Mouse (Mus musculus) neural tube, embryonic 10.5 days (tissue): ENCODE results near the gene Git1.
A peak's percentile ranks its signal among the peaks of the same experiment; 100 is the strongest.

Experiments
- DNase-seq: peaks from one replicate; pipeline ENCODE4 v3.0.0-alpha.2; 2017; ENCODE audit warnings: low spot score; ENCODE audit errors: extremely low spot score

Gene Git1

GRCm38 (mm10) chr11:77501392-77501791 is 8.0 kb downstream of the Git1 start:
- DNase-seq = peak; percentile 71

- DNase-seq = no peak
Measured at GRCm38 (mm10) chr11:77501971-77502370, 8.6 kb downstream of the Git1 start.

DNA sequence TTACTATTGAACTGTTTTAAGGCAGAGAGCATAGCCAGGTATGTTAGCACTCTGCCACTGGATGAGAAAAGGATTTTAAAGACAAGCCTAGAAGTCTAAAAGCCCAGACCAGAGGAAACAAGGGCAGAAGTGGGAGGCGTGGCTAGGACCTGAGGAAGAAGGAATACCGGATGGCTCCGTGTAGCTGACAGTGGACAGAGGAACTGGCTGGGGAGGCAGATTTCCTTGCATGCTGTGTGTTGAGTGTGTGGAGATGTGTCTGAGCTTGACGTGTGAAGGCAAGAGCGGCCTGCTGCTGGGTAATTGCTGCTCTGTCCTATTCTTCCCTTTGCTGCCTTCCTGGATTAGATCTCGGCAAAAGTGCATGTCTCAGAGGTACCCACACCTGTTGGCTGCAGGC is 9.1 kb downstream of the Git1 start:
- no peak for DNase-seq

- DNase-seq = no peak
Measured at GRCm38 (mm10) chr11:77503511-77503910, 10.1 kb downstream of the Git1 start.

DNA sequence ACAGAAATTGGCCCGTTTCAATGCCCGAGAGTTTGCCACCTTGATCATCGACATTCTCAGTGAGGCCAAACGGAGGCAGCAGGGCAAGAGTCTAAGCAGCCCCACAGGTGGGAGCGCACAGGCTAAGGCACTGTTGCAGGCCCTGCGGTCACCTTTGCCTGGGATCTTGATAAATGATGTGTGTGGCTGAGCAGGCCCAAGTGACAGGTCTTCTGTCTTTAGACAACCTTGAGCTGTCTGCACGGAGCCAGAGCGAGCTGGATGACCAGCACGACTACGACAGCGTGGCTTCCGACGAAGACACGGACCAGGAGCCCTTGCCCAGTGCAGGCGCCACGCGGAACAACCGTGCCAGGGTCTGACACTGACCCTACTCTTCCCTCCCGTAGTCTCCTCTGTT is 11.0 kb downstream of the Git1 start:
- no peak for DNase-seq

DNA sequence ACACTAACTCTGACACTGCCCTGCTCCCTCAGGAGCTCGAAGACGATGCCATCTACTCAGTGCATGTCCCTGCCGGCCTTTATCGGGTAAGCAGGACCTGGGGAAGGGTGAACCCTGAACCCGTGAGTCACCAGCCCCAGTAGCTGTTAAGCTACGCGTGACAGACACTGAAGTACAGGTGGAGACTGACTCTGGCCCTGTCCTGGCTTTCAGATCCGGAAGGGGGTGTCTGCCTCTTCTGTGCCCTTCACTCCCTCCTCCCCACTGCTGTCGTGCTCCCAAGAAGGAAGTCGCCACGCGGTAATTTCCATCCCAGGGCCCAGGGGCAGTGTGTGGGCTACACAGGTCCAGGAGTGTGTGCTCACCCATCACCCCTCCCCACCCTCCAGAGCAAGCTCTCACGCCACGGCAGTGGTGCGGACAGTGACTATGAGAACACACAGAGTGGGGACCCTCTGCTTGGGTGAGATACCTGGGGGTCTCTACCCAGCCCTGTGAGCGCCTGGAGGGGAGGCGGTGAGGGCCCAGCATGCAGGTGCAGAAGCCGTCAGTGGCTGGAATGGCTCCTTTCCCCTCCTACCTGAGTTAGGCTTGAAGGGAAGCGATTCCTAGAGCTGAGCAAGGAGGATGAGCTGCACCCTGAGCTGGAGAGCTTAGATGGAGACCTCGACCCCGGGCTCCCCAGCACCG is 12.1 kb downstream of the Git1 start:
- no peak for DNase-seq

DNA sequence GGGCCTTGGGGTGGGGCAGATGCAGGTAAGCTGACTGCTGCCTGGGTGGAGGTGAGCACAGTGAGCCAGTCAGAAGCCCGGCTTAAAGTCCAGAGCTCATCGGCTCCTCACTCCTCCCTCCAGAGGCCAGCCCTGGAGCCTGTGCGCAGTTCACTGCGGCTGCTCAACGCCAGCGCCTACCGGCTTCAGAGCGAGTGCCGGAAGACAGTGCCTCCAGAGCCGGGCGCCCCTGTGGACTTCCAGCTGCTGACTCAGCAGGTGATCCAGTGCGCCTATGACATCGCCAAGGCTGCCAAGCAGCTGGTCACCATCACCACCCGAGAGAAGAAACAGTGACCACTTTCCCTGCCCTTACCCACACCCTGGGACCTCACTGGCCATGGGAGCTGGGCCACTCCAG is 12.9 kb downstream of the Git1 start:
- DNase-seq = no peak

GRCm38 (mm10) chr11:77506941-77507340 is 13.6 kb downstream of the Git1 start:
- DNase-seq = no peak

DNA sequence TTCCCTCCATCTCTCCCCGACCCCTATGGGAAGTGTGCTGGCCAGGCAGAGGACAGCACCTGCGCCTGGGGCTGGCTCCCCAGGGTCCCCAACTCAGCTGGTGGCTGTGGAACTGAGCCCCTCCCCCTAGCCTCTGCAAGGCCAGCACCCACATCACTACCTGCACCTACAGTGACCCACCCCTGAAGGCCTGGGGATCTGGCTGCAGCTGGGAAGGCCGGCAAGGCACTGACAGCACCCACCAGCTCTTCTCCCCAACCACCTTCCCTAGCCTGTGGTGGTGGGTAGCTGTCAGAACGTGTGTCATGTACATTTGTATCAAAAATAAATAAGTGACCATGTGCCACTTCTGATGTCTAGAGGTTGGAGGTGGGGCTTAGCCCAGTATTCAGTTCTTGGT is 14.1 kb downstream of the Git1 start:
- no peak for DNase-seq

- DNase-seq = peak; percentile 85
Measured at GRCm38 (mm10) chr11:77508068-77509021, 15.0 kb downstream of the Git1 start.

DNA sequence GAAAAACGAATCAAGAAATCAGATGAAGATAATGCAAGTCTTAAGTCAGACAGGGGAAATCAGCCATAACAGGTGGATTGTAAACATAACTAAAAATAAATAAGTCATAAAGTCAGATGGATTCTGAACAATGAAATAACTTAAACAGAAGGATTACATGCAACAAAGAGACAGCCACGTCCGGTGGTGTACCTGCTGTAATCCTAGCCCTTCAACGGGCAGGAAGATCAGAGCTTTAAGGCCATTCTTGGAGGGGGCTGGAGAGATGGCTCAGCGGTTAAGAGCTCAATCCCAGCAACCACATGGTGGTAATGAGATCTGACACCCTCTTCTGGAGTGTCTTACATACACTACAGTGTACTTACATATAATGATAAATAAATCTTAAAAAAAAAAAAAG is 18.0 kb downstream of the Git1 start:
- no peak for DNase-seq

DNA sequence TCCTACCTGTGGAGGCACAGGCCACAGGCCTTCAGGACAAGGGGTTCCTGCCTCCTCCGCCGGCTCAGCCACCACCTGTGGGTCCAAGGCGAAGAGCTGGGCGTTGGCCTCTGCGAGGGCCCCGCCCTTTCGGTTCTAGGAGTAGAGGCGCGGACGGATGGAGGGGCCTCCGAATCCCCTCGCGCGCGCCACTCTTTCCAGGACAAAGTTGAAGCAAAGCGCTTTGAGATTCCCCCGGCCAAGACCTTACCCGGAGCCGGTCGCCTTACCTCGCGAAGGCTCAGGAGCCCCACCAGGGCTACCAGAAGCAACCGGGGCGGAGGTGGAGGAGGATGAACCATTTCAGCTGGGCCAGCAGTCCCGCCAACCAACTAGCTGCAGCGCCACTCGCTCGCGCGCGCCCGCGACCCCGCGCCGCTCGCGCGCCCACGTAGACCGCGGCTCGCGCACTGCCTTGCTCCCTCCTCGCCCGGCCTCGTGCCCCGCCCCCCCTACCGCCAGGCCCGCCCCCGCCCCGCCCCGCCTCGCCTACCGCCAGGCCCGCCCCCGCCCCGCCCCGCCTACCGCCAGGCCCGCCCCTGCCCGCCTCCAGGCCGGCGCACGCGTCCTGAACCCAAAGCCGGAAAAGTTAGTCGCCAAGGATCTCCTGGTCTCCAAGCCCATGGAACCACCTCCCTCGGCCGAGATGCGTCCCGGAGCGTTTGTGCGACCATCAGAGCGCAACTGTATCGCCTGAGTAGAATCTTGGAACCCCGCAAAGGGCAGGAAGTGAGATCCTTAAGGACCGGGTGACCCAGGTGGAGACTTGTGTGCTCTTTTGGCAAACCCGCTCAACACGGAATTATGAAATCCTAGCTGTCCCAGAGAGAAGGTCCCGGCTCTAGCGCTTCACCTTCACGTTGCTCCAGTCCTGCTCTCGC is 19.8 kb downstream of the Git1 start:
- peak; percentile 93 for DNase-seq

DNA sequence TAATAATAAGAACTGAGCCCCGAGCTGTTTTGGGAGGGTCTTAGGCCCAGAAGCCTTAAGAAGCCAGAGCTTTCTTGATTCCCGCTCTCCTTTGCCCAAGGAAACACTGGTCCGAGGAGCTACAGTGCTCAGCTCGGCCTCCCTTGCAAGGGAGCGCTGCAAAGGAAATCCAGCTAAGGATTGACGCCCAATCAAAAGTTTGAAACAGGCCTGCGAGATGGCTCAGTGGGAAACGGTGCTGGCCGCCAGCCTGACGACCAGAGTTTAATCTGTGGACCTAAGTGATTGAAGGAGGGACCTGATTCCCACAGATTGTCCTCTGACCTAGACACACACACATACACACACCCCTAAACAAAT is 20.4 kb downstream of the Git1 start:
- DNase-seq = no peak

DNA sequence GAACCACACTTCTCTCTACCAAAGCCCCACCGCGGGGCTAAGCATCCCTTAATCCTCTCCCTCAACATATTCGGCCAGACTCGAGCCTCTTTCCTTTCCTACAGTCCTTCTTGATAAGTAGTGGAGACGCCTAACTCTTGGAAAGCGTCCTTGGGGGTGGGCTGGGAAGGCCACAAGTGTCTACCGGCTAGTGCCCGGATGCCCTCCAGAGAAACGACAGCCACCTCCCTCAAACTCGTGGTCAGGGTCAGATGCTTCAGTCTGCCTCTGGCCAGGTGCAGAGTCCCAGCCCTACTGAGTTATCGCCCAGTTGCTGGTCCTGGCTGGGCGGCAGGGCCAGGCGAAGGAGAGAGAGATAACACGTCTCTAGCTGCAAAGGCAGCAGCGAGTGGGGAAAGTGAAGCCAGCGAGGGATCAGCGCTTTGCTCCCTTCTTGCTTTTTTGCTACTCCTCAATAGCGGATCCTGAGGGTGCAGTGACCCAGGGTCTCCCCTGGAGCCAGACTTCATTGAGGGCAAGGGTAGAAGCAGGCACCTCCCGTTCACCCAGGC is 21.0 kb downstream of the Git1 start:
- DNase-seq = peak; percentile 72

DNA sequence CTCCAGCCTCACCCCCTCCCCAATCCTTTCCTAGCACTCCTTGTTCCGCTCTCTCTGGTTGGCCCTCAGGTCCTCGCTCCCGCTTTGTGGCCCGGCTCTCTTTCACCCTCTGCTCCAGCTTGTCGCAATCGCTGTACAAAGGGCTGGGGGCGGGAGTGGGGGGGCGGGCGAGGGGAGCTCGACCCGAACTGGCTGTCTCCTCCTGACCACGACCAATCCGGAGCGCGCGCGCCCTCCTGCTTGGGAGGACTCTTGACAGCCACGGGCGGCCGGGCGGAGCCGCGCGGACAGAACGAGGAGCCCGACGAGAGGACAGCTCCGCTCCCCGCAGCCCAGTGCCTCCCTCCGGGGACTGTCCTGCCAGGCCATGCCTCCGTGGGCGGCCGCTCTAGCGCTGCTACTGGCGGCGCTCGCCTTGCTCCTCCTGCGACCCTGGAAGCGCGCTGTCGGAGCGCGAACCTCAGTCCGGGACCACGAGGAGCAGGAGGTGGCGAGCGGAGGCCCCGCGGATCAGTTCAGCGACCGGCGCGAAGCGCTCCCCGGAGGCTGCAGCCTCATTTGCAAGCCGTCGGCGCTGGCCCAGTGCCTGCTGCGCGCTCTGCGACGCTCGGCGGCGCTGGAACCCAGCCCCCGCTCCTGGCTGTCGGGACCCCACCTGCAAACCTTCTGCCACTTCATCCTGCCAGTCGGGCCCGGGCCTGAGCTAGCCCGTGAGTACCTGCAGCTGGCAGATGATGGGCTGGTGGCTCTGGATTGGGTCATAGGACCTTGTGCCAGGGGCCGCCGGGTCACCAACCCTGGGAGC is 21.7 kb downstream of the Git1 start, which contains the start of gene Abhd15:
TSS of gene Abhd15 (plus strand) at position 290 of the 805 bp plus-strand sequence.
- peak; percentile 88 for DNase-seq

DNA sequence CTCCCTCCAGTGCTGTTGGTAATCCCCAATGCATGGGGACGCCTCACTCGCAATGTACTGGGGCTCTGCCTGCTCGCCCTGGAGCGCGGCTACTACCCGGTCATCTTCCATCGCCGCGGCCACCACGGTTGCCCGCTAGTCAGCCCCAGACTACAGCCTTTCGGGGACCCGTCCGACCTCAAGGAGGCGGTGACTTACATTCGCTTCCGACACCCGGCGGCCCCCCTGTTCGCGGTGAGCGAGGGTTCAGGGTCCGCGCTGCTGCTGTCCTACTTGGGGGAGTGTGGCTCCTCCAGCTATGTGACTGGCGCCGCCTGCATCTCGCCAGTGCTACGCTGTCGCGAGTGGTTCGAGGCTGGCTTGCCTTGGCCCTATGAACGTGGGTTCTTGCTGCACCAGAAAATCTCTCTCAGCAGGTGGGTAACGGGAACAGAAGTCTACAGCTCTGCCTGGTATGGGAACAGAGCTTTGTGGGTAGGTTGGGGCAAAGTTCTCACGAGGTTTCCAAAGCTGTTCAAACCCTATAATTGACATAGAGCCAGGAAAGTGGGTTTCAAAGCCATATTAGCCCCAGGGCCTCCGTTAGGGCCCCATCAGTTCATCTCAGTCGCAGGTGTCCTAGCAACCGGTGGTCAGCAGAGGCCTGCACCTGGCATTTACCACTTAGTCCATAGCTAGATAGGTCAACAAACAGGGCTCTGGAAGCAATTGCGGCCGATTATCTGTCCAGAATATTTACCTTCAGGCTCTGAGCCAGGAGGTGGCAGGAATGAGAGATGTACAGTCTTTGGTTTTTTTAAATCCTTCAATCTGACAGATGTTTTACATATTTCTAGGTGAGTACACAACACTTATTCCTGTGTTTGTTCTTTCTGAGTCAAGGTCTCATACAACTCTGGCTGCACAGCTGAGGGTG is 22.5 kb downstream of the Git1 start, which contains the start of gene Trp53i13:
TSS of gene Trp53i13 (minus strand) at position 344 of the 916 bp plus-strand sequence.
- no peak for DNase-seq

GRCm38 (mm10) chr11:77516553-77517425 is 23.4 kb downstream of the Git1 start:
- no peak for DNase-seq
